Mouse (Mus musculus) lung, embryonic 14.5 days (tissue): ENCODE measurements at regions not wholly inside any gene's neighbourhood (a gene's known extent, or its start where the extent isn't known, plus 50 kb on each side); places are given as distances from the start of the nearest gene placed in this dataset.

Source experiments
- ATAC-seq: fragments of 200-750 bp; cut with Nextera tagmentation; 2 replicates; pipeline ENCODE4 v1.8.0; 2017; ENCODE audit warnings: mild to moderate bottlenecking, moderate TSS enrichment, moderate library complexity; ENCODE audit not compliant: insufficient read depth
- DNase-seq: peaks from one replicate; pipeline ENCODE4 v3.0.0-alpha.2; 2015
- H3K27ac ChIP-seq: fragments of 300-500 bp; sonication (generic); 2 replicates; pipeline ENCODE4 v1.5.1; 2014; ENCODE audit warnings: low read depth, mild to moderate bottlenecking, moderate library complexity
- H3K27me3 ChIP-seq: fragments of 300-500 bp; sonication (generic); 2 replicates; pipeline ENCODE4 v1.6.1; 2014; ENCODE audit warnings: low read length, control low read depth; ENCODE audit not compliant: insufficient read depth
- H3K36me3 ChIP-seq: fragments of 300-500 bp; sonication (generic); 2 replicates; pipeline ENCODE4 v1.6.1; 2014; ENCODE audit warnings: control low read depth; ENCODE audit not compliant: insufficient read depth
- H3K4me1 ChIP-seq: fragments of 300-500 bp; sonication (generic); 2 replicates; pipeline ENCODE4 v1.6.1; 2014; ENCODE audit warnings: antibody characterized with exemption, control low read depth; ENCODE audit not compliant: insufficient read depth
- H3K4me2 ChIP-seq: fragments of 300-500 bp; sonication (generic); 2 replicates; pipeline ENCODE4 v1.6.1; 2014; ENCODE audit warnings: mild to moderate bottlenecking
- H3K4me3 ChIP-seq: fragments of 300-500 bp; sonication (generic); 2 replicates; pipeline ENCODE4 v1.5.1; 2014; ENCODE audit warnings: low read depth, low read length
- H3K9ac ChIP-seq: fragments of 300-500 bp; sonication (generic); 2 replicates; pipeline ENCODE4 v1.6.1; 2014
- H3K9me3 ChIP-seq: fragments of 300-500 bp; sonication (generic); 2 replicates; pipeline ENCODE4 v1.6.1; 2016; ENCODE audit warnings: low read depth, low read length, control low read depth
- CTCF ChIP-seq: IDR thresholded peaks from 2 replicates; pipeline ENCODE4 v1.5.1; 2016; ENCODE audit warnings: antibody characterized with exemption, low read depth
- WGBS: fragments of 180-500 bp; shearing (Covaris S2); extraction: QIAGEN DNeasy Blood & Tissue Kit; methylation state at CpG from one replicate; pipeline ENCODE4 v1.1.7; 2014; 5-methylcytosine and 5-hydroxymethylcytosine counted together

- ATAC-seq (no peak), DNase-seq (peak; percentile 12)
- no peaks in the 10 kb centered on the region for H3K36me3 ChIP-seq
- H3K9ac ChIP-seq = no peak overlapping the region
- H3K27me3 ChIP-seq = no peaks in the 10 kb centered on the region
- 60% methylated on average over 10 of the region's 10 CpGs for WGBS
- no peak overlapping the region for H3K4me3 ChIP-seq
- no peaks in the 10 kb centered on the region for H3K4me1 ChIP-seq
- H3K9me3 ChIP-seq = no peaks in the 10 kb centered on the region
- H3K4me2 ChIP-seq = no peak overlapping the region
- no peak for TF ChIP-seq CTCF
- no peak overlapping the region for H3K27ac ChIP-seq
These were observed 119.7 kb upstream of the Tmem45b start for GRCm38 (mm10) chr9:31583983-31584382.

- Histone ChIP-seq H3K36me3 (no peaks in the 10 kb centered on the region), H3K4me3 (no peak overlapping the region), H3K27ac (no peak overlapping the region), H3K27me3 (no peaks in the 10 kb centered on the region), H3K4me2 (no peak overlapping the region), H3K9ac (no peak overlapping the region), H3K9me3 (no peaks in the 10 kb centered on the region), H3K4me1 (no peaks in the 10 kb centered on the region)
- DNase-seq (no peak), ATAC-seq (no peak)
- TF ChIP-seq CTCF = no peak
- 66% methylated on average over 7 of the region's 7 CpGs for WGBS
These were observed 118.7 kb upstream of the Tmem45b start for GRCm38 (mm10) chr9:31582947-31583346.

- Histone ChIP-seq H3K9me3 (no peaks in the 10 kb centered on the region), H3K27me3 (no peaks in the 10 kb centered on the region), H3K4me3 (no peak overlapping the region), H3K36me3 (no peaks in the 10 kb centered on the region), H3K9ac (no peak overlapping the region), H3K27ac (no peak overlapping the region), H3K4me1 (no peaks in the 10 kb centered on the region), H3K4me2 (no peak overlapping the region)
- DNase-seq = no peak
- 70% methylated on average over 8 of the region's 8 CpGs for WGBS
- no peak for TF ChIP-seq CTCF
- no peak for ATAC-seq
These were observed 114.4 kb upstream of the Tmem45b start for GRCm38 (mm10) chr9:31578506-31579173.

- ATAC-seq = no peak
- Histone ChIP-seq H3K27ac (no peak overlapping the region), H3K36me3 (no peaks in the 10 kb centered on the region), H3K4me1 (no peaks in the 10 kb centered on the region), H3K9ac (no peak overlapping the region), H3K27me3 (no peaks in the 10 kb centered on the region), H3K4me2 (no peak overlapping the region), H3K9me3 (no peaks in the 10 kb centered on the region), H3K4me3 (no peak overlapping the region)
- 63% methylated on average over 7 of the region's 7 CpGs for WGBS
- peak; percentile 10; the same call in 1 of the 2 replicates for TF ChIP-seq CTCF
- peak; percentile 44 for DNase-seq
These were observed 112.8 kb upstream of the Tmem45b start for GRCm38 (mm10) chr9:31577066-31577465.

GRCm38 (mm10) chr9:31567029-31567428 is 102.8 kb upstream of the Tmem45b start:
- no peak for DNase-seq
- 0 out of 2 replicates have a peak, but pooled peaks have one; percentile 49 for ATAC-seq
- Histone ChIP-seq H3K27ac (no peak overlapping the region), H3K4me3 (no peak overlapping the region), H3K4me1 (0 out of 2 replicates have a peak, but pooled peaks cover 4% of the 10 kb centered on the region), H3K9me3 (peaks cover 6% of the 10 kb centered on the region; the same call in 1 of the 2 replicates), H3K36me3 (no peaks in the 10 kb centered on the region), H3K9ac (no peak overlapping the region), H3K27me3 (no peaks in the 10 kb centered on the region), H3K4me2 (no peak overlapping the region)
- TF ChIP-seq CTCF = no peak
- 53% methylated on average over 10 of the region's 10 CpGs for WGBS

GRCm38 (mm10) chr9:31566257-31567007 is 102.2 kb upstream of the Tmem45b start:
- ATAC-seq (peak; percentile 38; the same call in 1 of the 2 replicates), DNase-seq (peak; percentile 22)
- H3K27ac ChIP-seq = no peak overlapping the region
- H3K36me3 ChIP-seq = no peaks in the 10 kb centered on the region
- H3K9me3 ChIP-seq = peaks cover 4% of the 10 kb centered on the region; the same call in 1 of the 2 replicates
- no peak overlapping the region for H3K4me3 ChIP-seq
- 53% methylated on average over 31 of the region's 31 CpGs for WGBS
- no peak overlapping the region for H3K9ac ChIP-seq
- no peak overlapping the region for H3K4me2 ChIP-seq
- no peak for TF ChIP-seq CTCF
- H3K27me3 ChIP-seq = no peaks in the 10 kb centered on the region
- H3K4me1 ChIP-seq = 0 out of 2 replicates have a peak, but pooled peaks cover 4% of the 10 kb centered on the region

- Histone ChIP-seq H3K27ac (no peak overlapping the region), H3K9ac (no peak overlapping the region), H3K36me3 (no peaks in the 10 kb centered on the region), H3K9me3 (no peaks in the 10 kb centered on the region), H3K4me2 (no peak overlapping the region), H3K27me3 (no peaks in the 10 kb centered on the region), H3K4me1 (0 out of 2 replicates have a peak, but pooled peaks cover 4% of the 10 kb centered on the region), H3K4me3 (no peak overlapping the region)
- no peak for TF ChIP-seq CTCF
- DNase-seq = peak; percentile 38
- WGBS = 65% methylated on average over 12 of the region's 12 CpGs
- no peak for ATAC-seq
These were observed 100.9 kb upstream of the Tmem45b start for GRCm38 (mm10) chr9:31564996-31565773.
